Mouse (Mus musculus) embryonic facial prominence, embryonic 11.5 days (tissue): ENCODE results near the gene Soat1. TPM values are rescaled to one million over a fixed set of nuclear protein-coding genes. Genes with fewer than 3 reads are reported as not detected.
"Not testable (repeated sequence)": the region's sequence is repeated elsewhere in the genome, so short reads cannot be mapped to it uniquely, and the experiment has no call there.

Experiments used
- ATAC-seq: fragments of 200-750 bp; cut with Nextera tagmentation; replicated peaks from 2 replicates; pipeline ENCODE4 v1.8.0; 2017; ENCODE audit warnings: low read depth; ENCODE audit not compliant: insufficient number of reproducible peaks, low FRiP score, low TSS enrichment
- DNase-seq: peaks from one replicate; pipeline ENCODE4 v3.0.0-alpha.2; 2015; ENCODE audit warnings: low spot score
- H3K27ac ChIP-seq: fragments of 300-500 bp; sonication (generic); replicated peaks from 2 replicates; pipeline ENCODE4 v1.5.1; 2014; ENCODE audit warnings: mild to moderate bottlenecking, low read depth, low read length, control low read depth
- H3K27me3 ChIP-seq: fragments of 300-500 bp; sonication (generic); 2 replicates; pipeline ENCODE4 v1.6.1; 2014; ENCODE audit warnings: mild to moderate bottlenecking, low read length, moderate library complexity, mixed read lengths; ENCODE audit not compliant: control insufficient read depth, insufficient read depth
- H3K36me3 ChIP-seq: fragments of 300-500 bp; sonication (generic); replicated peaks from 2 replicates; pipeline ENCODE4 v1.6.1; 2014; ENCODE audit warnings: low read depth, mild to moderate bottlenecking, low read length, moderate library complexity, mixed read lengths; ENCODE audit not compliant: control insufficient read depth, insufficient read depth
- H3K4me1 ChIP-seq: fragments of 300-500 bp; sonication (generic); 2 replicates; pipeline ENCODE4 v1.6.1; 2014; ENCODE audit warnings: low read length, mixed read lengths; ENCODE audit not compliant: control insufficient read depth, insufficient read depth
- H3K4me2 ChIP-seq: fragments of 300-500 bp; sonication (generic); 2 replicates; pipeline ENCODE4 v1.6.1; 2014; ENCODE audit warnings: low read depth, mild to moderate bottlenecking, control low read depth, low read length, moderate library complexity
- H3K4me3 ChIP-seq: fragments of 300-500 bp; sonication (generic); 2 replicates; pipeline ENCODE4 v1.5.1; 2014; ENCODE audit warnings: low read depth, low read length, control low read depth
- H3K9ac ChIP-seq: fragments of 300-500 bp; sonication (generic); replicated peaks from 2 replicates; pipeline ENCODE4 v1.6.1; 2014; ENCODE audit warnings: mild to moderate bottlenecking, control low read depth, low read length
- H3K9me3 ChIP-seq: fragments of 300-500 bp; sonication (generic); replicated peaks from 2 replicates; pipeline ENCODE4 v1.6.1; 2016; ENCODE audit warnings: mild to moderate bottlenecking, low read length, inconsistent platforms, mixed read lengths; ENCODE audit not compliant: control insufficient read depth
- WGBS: fragments of 180-500 bp; shearing (Covaris S2); extraction: QIAGEN DNeasy Blood & Tissue Kit; methylation state at CpG from one replicate; pipeline ENCODE4 v1.1.7; 2014; 5-methylcytosine and 5-hydroxymethylcytosine counted together
- polyA plus RNA-seq: library from polyadenylated mRNA; unstranded; fragments of >200 nt; fragmentation: Nextera tagmentation; extraction: Ambion mirVana; gene quantifications from 2 replicates; pipeline ENCODE4 v1.2.1, GENCODE M21; 2014

Soat1 gene
- polyA plus RNA-seq: 25.3 and 31.5 TPM in 2 replicates

DNA sequence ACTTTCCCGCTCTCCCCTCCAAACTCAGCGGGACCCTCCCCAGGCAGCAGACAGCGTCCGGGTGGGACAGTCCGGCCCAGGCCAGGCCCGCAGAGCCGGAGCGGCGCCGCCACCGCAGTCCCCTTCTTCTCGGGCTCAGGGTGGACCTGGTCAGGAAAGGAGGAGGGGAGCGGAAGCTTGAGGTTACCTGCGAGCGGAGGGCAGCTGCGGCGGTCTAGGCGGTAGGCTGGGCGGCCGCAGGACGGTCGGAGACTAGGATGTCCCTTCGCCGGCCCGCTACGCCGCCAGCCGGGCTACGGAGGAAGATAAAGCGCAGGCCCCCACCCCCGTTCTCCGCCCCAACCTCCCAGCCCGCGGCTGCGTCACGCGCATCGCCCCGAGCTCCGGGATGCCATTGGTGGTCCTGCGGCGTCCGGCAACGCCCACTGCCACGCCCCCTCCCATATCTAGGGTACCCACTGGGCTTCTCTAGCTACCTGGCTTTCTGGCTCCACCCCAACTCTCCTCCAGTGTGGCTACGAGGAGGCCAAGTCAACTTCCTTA is at the start of gene Soat1:
Soat1 (minus strand) TSS at position 371 of the 543 bp plus-strand sequence.
- H3K4me3 ChIP-seq: peak within 1 kb of the TSS; percentile 82
- H3K4me1 ChIP-seq: no peaks in the 10 kb centered on the region
- H3K9ac ChIP-seq: peak within 1 kb of the TSS; percentile 86
- H3K4me2 ChIP-seq: peak within 1 kb of the TSS; percentile 71
- under 1% methylated on average over 46 of the region's 46 CpGs for WGBS
- DNase-seq: peak; percentile 96
- no peaks in the 10 kb centered on the region for H3K27me3 ChIP-seq
- H3K9me3 ChIP-seq: no peaks in the 10 kb centered on the region
- H3K27ac ChIP-seq: peak within 1 kb of the TSS; percentile 36; the same call in 1 of the 2 replicates
- ATAC-seq: peak; percentile 97
- no peaks in the 10 kb centered on the region for H3K36me3 ChIP-seq

DNA sequence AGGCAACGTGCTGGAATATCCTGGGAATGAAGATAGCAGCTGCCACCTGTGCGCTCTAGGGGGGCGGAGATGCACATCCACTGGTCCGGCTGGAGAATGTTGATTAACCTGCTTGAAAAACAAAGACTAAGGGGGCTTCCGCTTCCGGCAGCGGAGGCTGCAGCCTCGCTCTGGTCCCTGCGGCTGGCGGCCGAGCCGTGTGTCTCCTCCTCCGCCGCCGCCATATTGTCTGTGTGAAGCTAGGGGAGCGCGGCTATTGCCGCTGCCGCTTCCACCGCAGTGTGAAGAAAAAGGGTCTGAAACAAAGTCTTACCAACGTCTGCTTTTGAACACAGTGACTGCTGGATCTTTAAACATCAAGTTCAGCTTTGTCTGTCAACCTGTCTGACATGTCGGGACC is 49.7 kb upstream of the Soat1 start, which contains the start of gene Gm10031:
Gm10031 (plus strand) TSS at position 171 of the 400 bp plus-strand sequence.
- not testable (repeated sequence) for H3K4me1 ChIP-seq, H3K27ac ChIP-seq, H3K36me3 ChIP-seq, H3K27me3 ChIP-seq, ATAC-seq, H3K9me3 ChIP-seq, H3K4me2 ChIP-seq, H3K4me3 ChIP-seq, H3K9ac ChIP-seq, DNase-seq
- 91% methylated on average over 17 of the region's 22 CpGs for WGBS

DNA sequence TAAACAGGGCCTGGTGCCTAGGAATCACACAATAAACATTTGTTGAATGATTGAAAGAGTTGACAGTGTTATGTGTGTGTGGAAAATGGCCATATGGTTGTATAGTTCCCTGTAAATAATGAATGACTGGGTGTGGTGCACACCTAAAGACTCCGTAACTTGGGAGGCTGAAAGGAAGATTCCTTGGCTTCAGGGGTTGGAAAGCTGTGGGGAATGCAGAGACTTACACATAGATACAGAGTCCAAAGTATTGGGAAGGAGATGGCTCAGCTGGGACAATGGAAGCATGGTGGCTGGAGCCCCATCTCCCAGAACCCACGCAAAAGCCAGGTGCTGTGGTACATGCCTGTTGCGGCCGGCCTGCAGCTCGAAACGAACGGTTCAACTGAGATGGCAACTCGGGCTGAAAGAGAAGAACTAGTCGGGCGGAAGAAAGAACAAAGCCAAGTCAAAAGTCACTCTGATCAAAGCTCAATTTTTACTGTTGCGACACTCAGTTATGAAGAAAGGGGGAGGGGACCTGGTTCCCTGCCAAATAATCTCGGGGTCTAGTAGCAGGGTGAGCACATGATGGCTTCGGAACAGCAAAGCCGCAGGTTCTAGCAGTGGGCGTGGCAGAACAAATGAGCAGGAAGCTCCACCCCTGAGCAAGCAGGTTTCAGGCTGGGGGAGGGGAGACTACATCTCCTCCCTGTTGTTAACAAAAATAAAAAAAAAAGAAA is 47.8 kb upstream of the Soat1 start:
- no peak overlapping the region for H3K4me3 ChIP-seq
- H3K4me2 ChIP-seq: no peak overlapping the region
- 76% methylated on average over 15 of the region's 15 CpGs for WGBS
- no peaks in the 10 kb centered on the region for H3K4me1 ChIP-seq
- peak; percentile 4 for DNase-seq
- H3K27ac ChIP-seq: no peak overlapping the region
- H3K27me3 ChIP-seq: no peaks in the 10 kb centered on the region
- H3K9ac ChIP-seq: no peak overlapping the region
- no peaks in the 10 kb centered on the region for H3K9me3 ChIP-seq
- H3K36me3 ChIP-seq: no peaks in the 10 kb centered on the region
- ATAC-seq: no peak

GRCm38 (mm10) chr1:156520136-156520780 is 46.1 kb upstream of the Soat1 start:
- ATAC-seq (no peak), DNase-seq (no peak)
- Histone ChIP-seq H3K4me2 (no peak overlapping the region), H3K9me3 (no peaks in the 10 kb centered on the region), H3K9ac (no peak overlapping the region), H3K27ac (no peak overlapping the region), H3K4me3 (no peak overlapping the region), H3K27me3 (no peaks in the 10 kb centered on the region), H3K4me1 (no peaks in the 10 kb centered on the region), H3K36me3 (no peaks in the 10 kb centered on the region)
- 82% methylated on average over 3 of the region's 3 CpGs for WGBS

DNA sequence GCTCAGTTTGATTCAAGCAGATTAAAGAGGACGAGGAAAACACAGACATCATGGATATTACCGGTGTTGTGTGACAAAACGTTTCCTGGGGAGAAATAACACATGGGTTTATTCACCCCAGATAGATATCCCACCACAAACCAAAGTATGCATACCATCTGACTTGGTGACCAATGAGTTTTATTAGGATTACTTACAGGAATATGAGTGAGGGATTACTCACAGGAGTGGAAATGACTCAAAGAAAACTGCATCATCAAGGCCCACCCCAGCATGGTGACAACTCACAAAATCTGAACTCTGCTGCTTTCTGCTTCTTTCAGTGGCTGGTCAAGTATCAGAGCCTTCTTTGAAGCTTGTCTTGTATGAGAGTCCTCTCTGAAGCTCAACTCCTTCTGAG is 33.6 kb upstream of the Soat1 start:
- H3K4me3 ChIP-seq: no peak overlapping the region
- H3K9me3 ChIP-seq: no peaks in the 10 kb centered on the region
- no peak overlapping the region for H3K4me2 ChIP-seq
- 77% methylated on average over 3 of the region's 3 CpGs for whole genome bisulfite sequencing
- no peak overlapping the region for H3K27ac ChIP-seq
- DNase-seq (no peak), ATAC-seq (no peak)
- no peaks in the 10 kb centered on the region for H3K27me3 ChIP-seq
- no peaks in the 10 kb centered on the region for H3K4me1 ChIP-seq
- no peak overlapping the region for H3K9ac ChIP-seq
- H3K36me3 ChIP-seq: no peaks in the 10 kb centered on the region

DNA sequence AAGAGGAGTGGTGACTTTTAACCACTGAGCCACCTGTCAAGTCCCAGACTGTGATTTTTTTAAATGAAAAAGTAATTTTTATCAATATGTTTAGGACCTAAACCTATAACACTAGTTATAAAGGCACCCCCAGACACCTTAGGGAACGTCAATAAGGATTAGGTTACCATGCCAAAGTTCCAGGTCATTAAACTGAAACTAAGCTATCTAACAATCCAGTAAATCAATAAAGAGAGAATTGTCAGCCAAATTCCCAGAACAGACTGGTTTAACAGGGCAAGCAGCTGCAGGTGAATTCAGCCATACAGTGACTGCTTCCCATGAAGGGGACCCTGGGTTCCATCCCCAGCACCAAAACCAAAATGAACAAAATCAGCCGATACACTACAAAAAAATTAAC is 31.8 kb upstream of the Soat1 start:
- ATAC-seq: no peak
- 87% methylated on average over 2 of the region's 2 CpGs for WGBS
- H3K4me2 ChIP-seq: no peak overlapping the region
- H3K9ac ChIP-seq: no peak overlapping the region
- no peaks in the 10 kb centered on the region for H3K4me1 ChIP-seq
- H3K27ac ChIP-seq: no peak overlapping the region
- no peaks in the 10 kb centered on the region for H3K27me3 ChIP-seq
- no peak for DNase-seq
- H3K4me3 ChIP-seq: no peak overlapping the region
- no peaks in the 10 kb centered on the region for H3K9me3 ChIP-seq
- H3K36me3 ChIP-seq: no peaks in the 10 kb centered on the region

DNA sequence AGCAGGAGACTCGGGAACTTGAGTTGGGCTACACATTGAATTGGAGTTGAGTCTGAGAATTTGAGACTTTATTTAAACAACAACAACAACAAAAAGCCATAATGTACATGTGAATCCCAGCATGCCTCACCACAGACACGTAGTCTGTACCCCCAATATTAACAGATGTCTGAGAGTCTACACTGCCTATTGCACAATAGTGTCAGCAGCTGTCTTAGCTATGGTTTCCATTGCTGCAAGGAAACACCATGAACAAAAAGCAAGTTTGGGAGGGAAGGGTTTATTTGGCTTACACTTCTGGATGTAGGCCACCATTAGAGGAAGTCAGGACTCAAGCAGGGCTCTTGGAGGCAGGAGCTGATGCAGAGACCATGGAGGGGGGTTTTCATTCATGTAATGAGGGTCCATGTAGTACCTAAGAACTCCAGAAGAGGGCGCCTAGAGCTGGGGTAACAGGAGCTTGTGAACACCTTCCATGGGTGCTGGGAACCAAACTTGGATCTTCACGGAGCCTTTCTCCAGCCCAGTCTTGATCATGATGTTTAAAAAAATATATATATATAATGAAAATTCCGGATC is 30.9 kb upstream of the Soat1 start:
- Histone ChIP-seq H3K9me3 (no peaks in the 10 kb centered on the region), H3K4me3 (no peak overlapping the region), H3K4me1 (no peaks in the 10 kb centered on the region), H3K27me3 (no peaks in the 10 kb centered on the region), H3K36me3 (no peaks in the 10 kb centered on the region), H3K4me2 (no peak overlapping the region), H3K27ac (no peak overlapping the region), H3K9ac (no peak overlapping the region)
- DNase-seq (no peak), ATAC-seq (no peak)
- WGBS: 76% methylated on average over 5 of the region's 5 CpGs

DNA sequence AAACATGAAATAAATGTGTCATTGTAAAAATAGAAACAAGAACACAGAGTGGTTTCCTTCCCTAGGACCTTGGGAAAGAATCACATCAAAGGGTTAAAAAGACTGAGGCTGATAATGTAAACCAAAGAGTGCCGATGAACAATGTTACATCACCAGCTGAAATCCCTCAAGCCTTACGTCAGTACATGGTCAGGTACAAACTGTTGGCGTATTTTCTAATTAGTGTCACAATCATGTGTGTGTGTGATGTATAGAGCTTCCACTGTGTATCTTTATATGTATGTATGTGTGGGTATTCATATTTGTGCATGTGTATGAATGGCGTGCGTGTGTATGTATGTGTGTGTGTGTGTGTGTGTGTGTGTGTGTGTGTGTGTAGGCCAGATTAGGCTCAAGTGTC is 22.8 kb upstream of the Soat1 start:
- no peak overlapping the region for H3K27ac ChIP-seq
- ATAC-seq: no peak
- H3K27me3 ChIP-seq: no peaks in the 10 kb centered on the region

More for the DNA sequence above, 22.8 kb upstream of the Soat1 start:
- Histone ChIP-seq H3K4me1 (no peaks in the 10 kb centered on the region), H3K36me3 (no peaks in the 10 kb centered on the region), H3K9me3 (no peaks in the 10 kb centered on the region), H3K4me2 (no peak overlapping the region), H3K9ac (no peak overlapping the region), H3K4me3 (no peak overlapping the region)
- WGBS: 71% methylated on average over 5 of the region's 5 CpGs
- DNase-seq: no peak
